Mouse (Mus musculus): ENCODE measurements at regions not wholly inside any gene's neighbourhood (a gene's known extent, or its start where the extent isn't known, plus 50 kb on each side); places are given as distances from the start of the nearest gene placed in this dataset.
"Not testable (repeated sequence)": the region's sequence is repeated elsewhere in the genome, so short reads cannot be mapped to it uniquely, and the experiment has no call there.

DNA sequence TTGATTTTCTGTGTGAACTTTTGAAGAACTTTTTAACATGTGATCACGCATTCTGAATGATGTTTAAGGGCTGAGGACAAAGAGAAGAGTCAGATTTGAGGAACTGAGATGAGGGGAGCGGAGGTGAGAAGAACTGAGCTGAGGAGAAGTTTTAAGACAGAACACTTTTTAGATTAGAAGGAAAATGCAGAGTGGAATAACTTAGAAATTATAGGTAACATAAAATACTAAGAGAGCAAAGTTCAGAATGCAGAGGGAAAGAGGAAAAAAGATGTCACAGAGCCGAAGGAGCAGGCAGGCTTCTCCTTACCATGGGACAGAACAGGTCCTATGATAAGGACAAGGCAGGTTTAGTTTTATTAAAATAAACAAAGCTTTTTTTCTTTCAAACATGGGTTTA lies 73.7 kb upstream of the Cwc22 start:
- ATAC-seq (no peak), DNase-seq (ENCODE audit: low read depth, low spot score) (no peak)
- CTCF ChIA-PET, result interaction anchor here (1.0 kb wide), 1 partner anchor 9 kb away, joined by 3 read pairs; no protein-coding TSS in a partner anchor
- peaks cover 8% of the 10 kb centered on the region for H3K27me3 ChIP-seq
- POLR2A ChIA-PET, result no interaction called here
- in situ Hi-C loops (cut with MboI; ENCODE audit: low pct_unique_long_range_greater_than_20kb), result loop anchor here (25.0 kb wide), 1 partner anchor 658 kb away; no protein-coding TSS in a partner anchor
- no peak for TF ChIP-seq CTCF (IDR thresholded peaks at IDR 0.05)

DNA sequence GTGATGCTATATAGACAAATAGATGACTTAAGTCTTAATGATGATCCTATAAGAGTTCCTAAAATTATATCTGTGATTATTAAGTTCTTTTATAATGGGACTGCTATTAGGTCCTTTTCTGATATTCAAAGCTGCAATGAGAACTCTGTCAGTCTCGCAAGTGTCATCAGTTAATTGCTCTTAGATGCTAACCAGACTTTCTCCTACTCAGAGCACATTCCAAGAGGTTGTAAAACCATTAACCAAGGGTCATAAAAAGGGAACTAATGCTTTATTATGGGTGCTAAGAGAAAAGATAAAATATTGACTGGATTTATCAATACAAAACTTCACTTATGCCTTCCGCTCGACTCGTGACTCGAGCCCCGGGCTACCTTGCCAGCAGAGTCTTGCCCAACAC lies 66.3 kb upstream of the Cwc22 start:
- ATAC-seq; POLR2A ChIA-PET; DNase-seq (ENCODE audit: low read depth, low spot score); CTCF ChIA-PET: not testable (repeated sequence)
- in situ Hi-C loops (cut with MboI; ENCODE audit: low pct_unique_long_range_greater_than_20kb), result loop anchor here (25.0 kb wide), 1 partner anchor 650 kb away; no protein-coding TSS in a partner anchor
- H3K27me3 ChIP-seq, result peaks cover 12% of the 10 kb centered on the region

DNA sequence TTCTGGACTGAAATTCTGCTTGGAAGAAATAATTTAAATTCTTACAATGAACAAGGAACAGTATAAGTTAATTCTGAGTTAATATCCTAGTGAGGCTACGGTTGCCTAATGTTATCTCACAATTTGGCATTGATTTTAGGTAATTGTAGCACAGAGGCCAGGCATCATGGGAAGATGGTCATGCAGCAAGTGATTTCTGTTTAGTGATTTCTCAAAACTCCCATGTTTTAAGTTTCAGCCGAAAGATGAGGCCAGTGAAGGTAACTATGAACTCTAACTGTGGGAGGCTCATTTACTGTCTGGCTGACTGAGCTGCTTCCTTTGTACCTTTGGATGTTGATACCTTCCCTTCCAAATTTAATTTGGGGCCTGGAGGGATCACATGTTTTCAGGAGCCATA lies 65.6 kb upstream of the Cwc22 start:
- no peak for DNase-seq (ENCODE audit: low read depth, low spot score)
- peaks cover 12% of the 10 kb centered on the region for H3K27me3 ChIP-seq
- ChIA-PET POLR2A (interaction anchor here (0.7 kb wide), 1 partner anchor 210 kb away, joined by 4 read pairs; no protein-coding TSS in a partner anchor), CTCF (interaction anchor here (1.1 kb wide), 1 partner anchor 9 kb away, joined by 3 read pairs; no protein-coding TSS in a partner anchor)
- in situ Hi-C loops (cut with MboI; ENCODE audit: low pct_unique_long_range_greater_than_20kb), result loop anchor here (25.0 kb wide), 1 partner anchor 650 kb away; no protein-coding TSS in a partner anchor
- no peak for ATAC-seq
- no peak for TF ChIP-seq CTCF (IDR thresholded peaks at IDR 0.05)

- in situ Hi-C loops (cut with MboI; ENCODE audit: low pct_unique_long_range_greater_than_20kb), result loop anchor here (25.0 kb wide), 1 partner anchor 649 kb away; no protein-coding TSS in a partner anchor
- ChIA-PET POLR2A (interaction anchor here (0.7 kb wide), 1 partner anchor 209 kb away, joined by 4 read pairs; no protein-coding TSS in a partner anchor), CTCF (interaction anchor here (1.1 to 1.7 kb wide), 2 partner anchors 9 to 18 kb away, joined by 3 to 4 read pairs; no protein-coding TSS in a partner anchor)
- TF ChIP-seq CTCF (IDR thresholded peaks at IDR 0.05), result no peak
- H3K27me3 ChIP-seq, result peaks cover 12% of the 10 kb centered on the region
- ATAC-seq (no peak), DNase-seq (ENCODE audit: low read depth, low spot score) (no peak)
Observed at GRCm38 (mm10) chr2:78011051-78011800, 65.1 kb upstream of the Cwc22 start.

GRCm38 (mm10) chr2:78010066-78010690 lies 64.0 kb upstream of the Cwc22 start:
- ATAC-seq (no peak), DNase-seq (ENCODE audit: low read depth, low spot score) (no peak)
- no peak for TF ChIP-seq CTCF (IDR thresholded peaks at IDR 0.05)
- peaks cover 12% of the 10 kb centered on the region for H3K27me3 ChIP-seq
- ChIA-PET POLR2A (no interaction called here), CTCF (interaction anchor here (1.7 kb wide), 1 partner anchor 17 kb away, joined by 4 read pairs; no protein-coding TSS in a partner anchor)
- in situ Hi-C loops (cut with MboI; ENCODE audit: low pct_unique_long_range_greater_than_20kb), result loop anchor here (25.0 kb wide), 1 partner anchor 648 kb away; no protein-coding TSS in a partner anchor

- ATAC-seq (no peak), DNase-seq (ENCODE audit: low read depth, low spot score) (no peak)
- H3K27me3 ChIP-seq, result peaks cover 12% of the 10 kb centered on the region
- no peak for TF ChIP-seq CTCF (IDR thresholded peaks at IDR 0.05)
- in situ Hi-C loops (cut with MboI; ENCODE audit: low pct_unique_long_range_greater_than_20kb), result loop anchor here (25.0 kb wide), 1 partner anchor 646 kb away; no protein-coding TSS in a partner anchor
- ChIA-PET POLR2A (no interaction called here), CTCF (no interaction called here)
Observed at GRCm38 (mm10) chr2:78008094-78008493, 61.9 kb upstream of the Cwc22 start.

GRCm38 (mm10) chr2:78005402-78006021 lies 59.3 kb upstream of the Cwc22 start:
- DNase-seq (ENCODE audit: low read depth, low spot score) (no peak), ATAC-seq (no peak)
- in situ Hi-C loops (cut with MboI; ENCODE audit: low pct_unique_long_range_greater_than_20kb), result loop anchor here (25.0 kb wide), 1 partner anchor 643 kb away; no protein-coding TSS in a partner anchor
- H3K27me3 ChIP-seq, result peaks cover 3% of the 10 kb centered on the region
- CTCF ChIA-PET, result interaction anchor here (1.1 to 1.3 kb wide), 2 partner anchors 11 to 16 kb away, joined by 3 to 4 read pairs; no protein-coding TSS in a partner anchor
- POLR2A ChIA-PET, result interaction anchor here (0.6 kb wide), 1 partner anchor 9 kb away, joined by 7 read pairs; no protein-coding TSS in a partner anchor
- TF ChIP-seq CTCF (IDR thresholded peaks at IDR 0.05), result no peak

- ATAC-seq (no peak), DNase-seq (ENCODE audit: low read depth, low spot score) (no peak)
- ChIA-PET CTCF (interaction anchor here (0.7 to 1.3 kb wide), 3 partner anchors 10 to 18 kb away, joined by 3 to 4 read pairs (median 3); no protein-coding TSS in a partner anchor), POLR2A (interaction anchor here (0.6 to 1.3 kb wide), 3 partner anchors 10 to 79 kb away, joined by 3 to 4 read pairs (median 3); no protein-coding TSS in a partner anchor)
- no peaks in the 10 kb centered on the region for H3K27me3 ChIP-seq
- no peak for TF ChIP-seq CTCF (IDR thresholded peaks at IDR 0.05)
- in situ Hi-C loops (cut with MboI; ENCODE audit: low pct_unique_long_range_greater_than_20kb), result loop anchor here (25.0 kb wide), 1 partner anchor 642 kb away; no protein-coding TSS in a partner anchor
Observed at GRCm38 (mm10) chr2:78004426-78004825, 58.3 kb upstream of the Cwc22 start.
